Mouse (Mus musculus) embryonic fibroblast, embryonic 13.5 days (primary cell): ENCODE results near the gene Ushbp1.

Experiments
- CTCF ChIP-seq: IDR thresholded peaks from 2 replicates; pipeline ENCODE4 v1.5.1; 2011; ENCODE audit warnings: mild to moderate bottlenecking, control low read depth, low read length, moderate library complexity, borderline replicate concordance; ENCODE audit not compliant: insufficient read depth
- POLR2A ChIP-seq: IDR thresholded peaks from 2 replicates; pipeline ENCODE4 v1.6.1; 2011; ENCODE audit warnings: low read depth, mild to moderate bottlenecking, control low read depth, low read length, moderate library complexity

DNA sequence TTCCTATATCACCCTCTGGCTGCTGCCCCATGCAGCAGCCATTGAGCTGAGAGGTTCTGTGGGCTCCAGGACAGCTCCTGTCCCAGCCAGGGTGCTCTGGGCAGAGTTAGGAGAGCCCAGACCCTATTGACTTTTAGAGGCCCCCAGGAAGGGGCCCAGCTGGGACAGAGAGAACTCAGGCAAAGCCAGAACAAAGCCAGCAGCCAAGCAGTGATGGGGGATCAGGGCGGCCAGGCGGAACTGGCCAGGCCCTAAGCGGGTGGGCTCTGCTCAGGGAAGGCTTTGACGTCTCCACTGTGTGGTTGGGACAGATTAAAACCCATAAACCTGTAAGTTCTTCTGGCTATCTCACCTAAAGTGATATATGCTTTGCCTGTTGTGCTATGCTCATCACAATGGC is 16.6 kb downstream of the Ushbp1 start:
- TF ChIP-seq POLR2A, result no peak
- TF ChIP-seq CTCF, result no peak
